Mouse (Mus musculus) heart, postnatal 25 days (tissue): ENCODE results near the gene Zfp583. TPM values are rescaled to one million over a fixed set of nuclear protein-coding genes. Genes with fewer than 3 reads are reported as not detected.
"Not testable (repeated sequence)": the region's sequence is repeated elsewhere in the genome, so short reads cannot be mapped to it uniquely, and the experiment has no call there.

Experiments
- DNase-seq: peaks from one replicate; pipeline ENCODE4 v3.0.0; 2022; ENCODE audit warnings: low spot score
- intact Hi-C: fragments of 180-260 bp; cut with DNase I; formaldehyde crosslinking; loops from one replicate; pipeline ENCODE4 v1.15.1; 2025
- total RNA-seq, 2 experiments: library from RNA; stranded (reverse); gene quantifications; 2 replicates each; pipeline ENCODE4 v1.2.3; 2021

Zfp583 gene
- total RNA-seq, 2 experiments from 2014 or later, result 0.88 to 1.9 TPM

- DNase-seq, intact Hi-C loops: not testable (repeated sequence)
Measured at GRCm38 (mm10) chr7:6291121-6291520, 40.0 kb downstream of the Zfp583 start.

- intact Hi-C loops, result loop anchor here (2.0 to 10.0 kb wide), 7 partner anchors 46 to 1008 kb away; partner anchors contain the start of genes Gm20715, Zfp28 and Zfp954
- no peak for DNase-seq
Measured at GRCm38 (mm10) chr7:6286921-6287531, 44.1 kb downstream of the Zfp583 start.

- DNase-seq, result peak; percentile 96
- intact Hi-C loops, result loop anchor here (2.0 to 10.0 kb wide), 7 partner anchors 47 to 1009 kb away; partner anchors contain the start of genes Gm20715, Zfp28 and Zfp954
Measured at GRCm38 (mm10) chr7:6285842-6286705, 45.0 kb downstream of the Zfp583 start, which contains the start of gene Zfp667. Gene Zfp667, plus strand, starts transcription at chr7:6286579.

- intact Hi-C loops, result loop anchor here (5.0 to 10.0 kb wide), 6 partner anchors 99 to 1009 kb away; partner anchors contain the start of genes Gm20715, Zfp28 and Zfp954
- no peak for DNase-seq
Measured at GRCm38 (mm10) chr7:6285366-6285765, 45.7 kb downstream of the Zfp583 start.

- intact Hi-C loops, result loop anchor here (5.0 to 10.0 kb wide), 6 partner anchors 100 to 1010 kb away; partner anchors contain the start of genes Gm20715, Zfp28 and Zfp954
- no peak for DNase-seq
Measured at GRCm38 (mm10) chr7:6284442-6285012, 46.6 kb downstream of the Zfp583 start.

GRCm38 (mm10) chr7:6283451-6284075 lies 47.5 kb downstream of the Zfp583 start:
- DNase-seq, result peak; percentile 49
- intact Hi-C loops, result loop anchor here (2.0 to 10.0 kb wide), 5 partner anchors 43 to 1011 kb away; partner anchors contain the start of genes Gm20715 and Zfp28

- DNase-seq, result no peak
- intact Hi-C loops, result loop anchor here (2.0 to 10.0 kb wide), 5 partner anchors 42 to 1012 kb away; partner anchors contain the start of genes Gm20715 and Zfp28
Measured at GRCm38 (mm10) chr7:6282749-6283148, 48.3 kb downstream of the Zfp583 start.

- intact Hi-C loops, result no loop called here
Measured at GRCm38 (mm10) chr7:6277906-6278305, 53.2 kb downstream of the Zfp583 start.

GRCm38 (mm10) chr7:6265695-6266094 lies 65.4 kb downstream of the Zfp583 start:
- intact Hi-C loops, result no loop called here
- no peak for DNase-seq

More at GRCm38 (mm10) chr7:6277906-6278305, 53.2 kb downstream of the Zfp583 start:
- no peak for DNase-seq

Other genes starting within 250 kb of the Zfp583 start
- gene Zfp787, start 175.3 kb downstream of the Zfp583 start, total RNA-seq, result 10 to 100 TPM; 29.8 to 33.1 TPM
- gene Zfp444, start 159.1 kb downstream of the Zfp583 start, total RNA-seq, result 10 to 100 TPM; 10.2 to 16.8 TPM
- not detected for gene Galp, start 134.2 kb downstream of the Zfp583 start, total RNA-seq
- not detected for gene Zscan5b, start 109.0 kb downstream of the Zfp583 start, total RNA-seq
- gene Epp13, start 78.6 kb downstream of the Zfp583 start, total RNA-seq, result not detected
- gene Zfp667, start 44.7 kb downstream of the Zfp583 start, total RNA-seq, result 1 to 10 TPM; 2.8 to 3.5 TPM
- gene Gm3854, start 12.5 kb upstream of the Zfp583 start, total RNA-seq, result under 1 TPM; 0.48 to 0.52 TPM
- gene Zfp78, start 32.0 kb upstream of the Zfp583 start, total RNA-seq, result 1 to 10 TPM; 2.7 to 3.3 TPM
- gene Zfp28, start 52.0 kb upstream of the Zfp583 start, total RNA-seq, result 1 to 10 TPM; 2.5 to 2.6 TPM
- not detected for gene Smim17, start 67.4 kb upstream of the Zfp583 start, total RNA-seq
- gene Gm20715, start 79.0 kb upstream of the Zfp583 start, total RNA-seq, result not detected
- not detected for gene Olfr1344, start 107.4 kb upstream of the Zfp583 start, total RNA-seq
- gene Olfr1336, start 124.9 kb upstream of the Zfp583 start, total RNA-seq, result not detected
- gene Olfr1346, start 135.8 kb upstream of the Zfp583 start, total RNA-seq, result not detected
- gene Olfr5, start 155.7 kb upstream of the Zfp583 start, total RNA-seq, result not detected
- gene Olfr1347, start 168.5 kb upstream of the Zfp583 start, total RNA-seq, result not detected
- gene Olfr1348, start 177.5 kb upstream of the Zfp583 start, total RNA-seq, result not detected
- gene Olfr1349, start 191.7 kb upstream of the Zfp583 start, total RNA-seq, result not detected
- gene Olfr1350, start 233.6 kb upstream of the Zfp583 start, total RNA-seq, result not detected